Mouse (Mus musculus) gonadal fat pad, adult 2 months (tissue): Measurements from ENCODE around the gene Mtfmt. TPM values are rescaled to one million over a fixed set of nuclear protein-coding genes. Genes with fewer than 3 reads are reported as not detected.

Source experiments
- DNase-seq: peaks from one replicate; pipeline ENCODE4 v3.0.0-alpha.2; 2012; ENCODE audit warnings: low read depth
- polyA plus RNA-seq: library from polyadenylated mRNA; depleted of rRNA; stranded (reverse); fragments of >200 nt; gene quantifications from 2 replicates; pipeline ENCODE4 v1.2.3, GENCODE M21; 2012; rRNA removed

Gene Mtfmt
- polyA plus RNA-seq: 9.3 and 11.4 TPM in 2 replicates

- no peak for DNase-seq
Observed at GRCm38 (mm10) chr9:65435671-65436301, at the start of gene Mtfmt. Gene Mtfmt, plus strand, starts transcription at chr9:65435782.

- no peak for DNase-seq
Observed at GRCm38 (mm10) chr9:65386373-65387140, 49.0 kb upstream of the Mtfmt start.

- DNase-seq: no peak
Observed at GRCm38 (mm10) chr9:65390752-65391612, 44.6 kb upstream of the Mtfmt start.

- no peak for DNase-seq
Observed at GRCm38 (mm10) chr9:65391613-65391964, 44.0 kb upstream of the Mtfmt start, which contains the start of gene Kbtbd13. Gene Kbtbd13, minus strand, starts transcription at chr9:65391652.

GRCm38 (mm10) chr9:65392638-65393364 lies 42.8 kb upstream of the Mtfmt start:
- no peak for DNase-seq

- DNase-seq: no peak
Observed at GRCm38 (mm10) chr9:65393606-65394005, 42.0 kb upstream of the Mtfmt start.

GRCm38 (mm10) chr9:65394360-65394759 lies 41.2 kb upstream of the Mtfmt start:
- no peak for DNase-seq

- no peak for DNase-seq
Observed at GRCm38 (mm10) chr9:65398279-65398678, 37.3 kb upstream of the Mtfmt start, which contains the start of gene Rasl12. Gene Rasl12, plus strand, starts transcription at chr9:65398506.

- no peak for DNase-seq
Observed at GRCm38 (mm10) chr9:65399934-65400333, 35.6 kb upstream of the Mtfmt start.

- no peak for DNase-seq
Observed at GRCm38 (mm10) chr9:65404331-65405183, 31.0 kb upstream of the Mtfmt start.

- no peak for DNase-seq
Observed at GRCm38 (mm10) chr9:65405184-65405449, 30.5 kb upstream of the Mtfmt start.

GRCm38 (mm10) chr9:65407327-65407726 lies 28.3 kb upstream of the Mtfmt start:
- DNase-seq: no peak

- DNase-seq: no peak
Observed at GRCm38 (mm10) chr9:65407861-65408260, 27.7 kb upstream of the Mtfmt start.

- DNase-seq: no peak
Observed at GRCm38 (mm10) chr9:65408871-65409295, 26.7 kb upstream of the Mtfmt start.

- no peak for DNase-seq
Observed at GRCm38 (mm10) chr9:65410378-65410777, 25.2 kb upstream of the Mtfmt start.

- DNase-seq: no peak
Observed at GRCm38 (mm10) chr9:65411326-65411725, 24.3 kb upstream of the Mtfmt start.

- DNase-seq: no peak
Observed at GRCm38 (mm10) chr9:65417738-65418137, 17.8 kb upstream of the Mtfmt start.

- DNase-seq: no peak
Observed at GRCm38 (mm10) chr9:65419633-65420032, 15.9 kb upstream of the Mtfmt start.

GRCm38 (mm10) chr9:65422760-65423501 lies 12.7 kb upstream of the Mtfmt start, which contains the start of gene Slc51b:
Gene Slc51b, minus strand, starts transcription at chr9:65422955.
- DNase-seq: no peak

- no peak for DNase-seq
Observed at GRCm38 (mm10) chr9:65424393-65424792, 11.2 kb upstream of the Mtfmt start.
